ENCODE assay signal across 8 mouse cellular contexts in the genomic region with DNA sequence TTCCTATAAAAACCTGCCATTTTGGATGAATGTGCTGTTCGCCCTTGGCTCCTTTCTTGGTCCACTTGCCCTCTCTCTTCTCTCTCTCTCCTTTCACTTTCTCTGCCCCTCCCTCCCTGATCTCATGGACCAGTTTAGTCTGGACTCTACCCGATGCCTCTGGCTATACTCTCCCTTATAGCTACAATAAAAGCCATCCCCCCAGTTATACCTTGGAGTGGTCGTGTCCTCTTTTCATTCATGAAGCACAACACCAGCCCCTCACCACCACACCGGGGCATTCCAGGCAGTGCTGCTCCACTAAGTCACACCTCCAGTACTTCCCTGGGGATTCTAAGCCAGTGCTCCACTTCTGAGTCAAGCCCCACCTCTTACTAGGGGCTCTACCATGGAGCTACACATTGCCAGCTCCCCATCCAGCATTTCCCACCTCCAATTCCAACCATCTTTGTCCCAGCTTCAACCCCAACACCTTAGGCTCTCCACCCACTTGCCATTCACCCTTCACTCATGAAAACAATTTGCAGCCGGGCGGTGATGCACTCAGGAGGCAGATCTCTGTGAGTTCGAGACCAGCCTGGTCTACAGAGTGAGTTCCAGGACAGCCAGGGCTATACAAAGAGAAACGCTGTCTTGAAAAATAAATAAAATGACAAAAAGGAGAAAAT. TPM values are rescaled to one million over a fixed set of nuclear protein-coding genes. Genes with fewer than 3 reads are reported as not detected.
A peak's percentile ranks its signal among the peaks of the same experiment; 100 is the strongest.
DNase-seq lines count a peak whose midpoint lies in the region; ATAC-seq and TF ChIP-seq lines count a peak whose summit lies in the region.
"Had no signal": no experiment of that assay in that cellular context is flagged by ENCODE, and none has a peak within 500 bp of the region (broad histone marks: within the 10 kb centered on the region; RNA-seq: fewer than 3 reads in every experiment).

No protein-coding gene starts in this region.

- WGBS in lung, embryonic 14.5 days = 68% methylated on average over 8 of the region's 8 CpGs
- 73% methylated on average over 8 of the region's 8 CpGs for WGBS in forebrain, embryonic 13.5 days
- 66% methylated on average over 8 of the region's 8 CpGs for WGBS in limb, embryonic 12.5 days
- 71% methylated on average over 8 of the region's 8 CpGs for WGBS in olfactory bulb, adult 2 months

- no peak for TF ChIP-seq CTCF in lung, embryonic 14.5 days (IDR thresholded peaks at IDR 0.05; ENCODE audit: low read depth)
- no peak for TF ChIP-seq CTCF in olfactory bulb, adult 2 months (IDR thresholded peaks at IDR 0.05; ENCODE audit: insufficient read depth, low read depth, low read length)

- peaks cover 3% of the 10 kb centered on the region; the same call in 1 of the 2 replicates for H3K4me1 ChIP-seq in lung, embryonic 14.5 days (ENCODE audit: insufficient read depth)
- peaks cover 27% of the 10 kb centered on the region for H3K4me1 ChIP-seq in forebrain, embryonic 13.5 days
- peaks cover 25% of the 10 kb centered on the region for H3K4me1 ChIP-seq in limb, embryonic 12.5 days (replicated peaks)
- H3K4me1 ChIP-seq in olfactory bulb, adult 2 months (ENCODE audit: control insufficient read depth, insufficient read depth, low read length) = peaks cover 7% of the 10 kb centered on the region

- no peaks in the 10 kb centered on the region for H3K36me3 ChIP-seq in lung, embryonic 14.5 days (ENCODE audit: insufficient read depth)
- no peaks in the 10 kb centered on the region for H3K36me3 ChIP-seq in forebrain, embryonic 13.5 days (ENCODE audit: poor library complexity, severe bottlenecking)
- H3K36me3 ChIP-seq in limb, embryonic 12.5 days = no peaks in the 10 kb centered on the region

- no peaks in the 10 kb centered on the region for H3K9me3 ChIP-seq in lung, embryonic 14.5 days (ENCODE audit: low read depth, low read length)
- H3K9me3 ChIP-seq in forebrain, embryonic 13.5 days (replicated peaks) = no peaks in the 10 kb centered on the region
- H3K9me3 ChIP-seq in limb, embryonic 12.5 days = no peaks in the 10 kb centered on the region

- H3K4me2 ChIP-seq in lung, embryonic 14.5 days = peak overlapping the region; percentile 77
- peak overlapping the region; percentile 81 for H3K4me2 ChIP-seq in forebrain, embryonic 13.5 days
- H3K4me2 ChIP-seq in limb, embryonic 12.5 days = peak overlapping the region; percentile 63

- no peak for DNase-seq in lung, embryonic 14.5 days
- no peak for DNase-seq in lung, adult 18-20 months
- no peak for DNase-seq in thymus, postnatal 4 days

- TF ChIP-seq POLR2A in olfactory bulb, adult 2 months (IDR thresholded peaks at IDR 0.05; ENCODE audit: insufficient read depth, low read depth, low read length) = no peak

- H3K27ac ChIP-seq in lung, embryonic 14.5 days (ENCODE audit: low read depth) = no peak overlapping the region; the same call in 1 of the 2 replicates
- peak overlapping the region; percentile 55; the same call in 1 of the 2 replicates for H3K27ac ChIP-seq in forebrain, embryonic 13.5 days
- H3K27ac ChIP-seq in limb, embryonic 12.5 days = peak overlapping the region; percentile 88
- 0 out of 2 replicates have a peak overlapping the region, but pooled peaks have one; percentile 60 for H3K27ac ChIP-seq in olfactory bulb, adult 2 months (ENCODE audit: insufficient read depth, low read depth, low read length)

- no peak for ATAC-seq in lung, embryonic 14.5 days (ENCODE audit: insufficient read depth)
- no peak for ATAC-seq in forebrain, embryonic 13.5 days
- ATAC-seq in limb, embryonic 12.5 days (ENCODE audit: insufficient number of reproducible peaks, insufficient read depth, low FRiP score, low TSS enrichment, low read depth) = no peak
- ATAC-seq in megakaryocyte-erythroid progenitor cell, adult 5-6 weeks (replicated peaks; ENCODE audit: low FRiP score, low TSS enrichment, poor library complexity, severe bottlenecking) = no peak

- no peak overlapping the region for H3K9ac ChIP-seq in lung, embryonic 14.5 days
- no peak overlapping the region for H3K9ac ChIP-seq in forebrain, embryonic 13.5 days
- H3K9ac ChIP-seq in limb, embryonic 12.5 days (replicated peaks) = no peak overlapping the region; the same call in 1 of the 2 replicates

- peak overlapping the region; percentile 44 for H3K4me3 ChIP-seq in lung, embryonic 14.5 days (ENCODE audit: low read depth, low read length)
- H3K4me3 ChIP-seq in forebrain, embryonic 13.5 days = no peak overlapping the region
- H3K4me3 ChIP-seq in limb, embryonic 12.5 days (replicated peaks) = peak overlapping the region; percentile 42; the same call in 1 of the 2 replicates
- no peak overlapping the region for H3K4me3 ChIP-seq in olfactory bulb, adult 2 months (ENCODE audit: insufficient read depth, low read depth, low read length)

- H3K27me3 ChIP-seq in lung, embryonic 14.5 days (ENCODE audit: insufficient read depth, low read length) = no peaks in the 10 kb centered on the region
- 0 out of 2 replicates have a peak, but pooled peaks cover 5% of the 10 kb centered on the region for H3K27me3 ChIP-seq in forebrain, embryonic 13.5 days
- H3K27me3 ChIP-seq in limb, embryonic 12.5 days = no peaks in the 10 kb centered on the region

RNA-seq across cellular contexts. Expression of gene Bcat2, which starts 2.7 kb away (rescaled TPM):
- polyA plus RNA-seq in lung, embryonic 14.5 days (2014; fragmentation: Nextera tagmentation; extraction: Ambion mirVana) = 48.9 and 53.4 TPM in 2 replicates
- polyA plus RNA-seq in forebrain, embryonic 13.5 days (2015; fragmentation: Nextera tagmentation; extraction: Ambion mirVana) = 18.9 and 23.7 TPM in 2 replicates
- 50.4 and 56.5 TPM in 2 replicates for polyA plus RNA-seq in limb, embryonic 12.5 days (2016; fragmentation: Nextera tagmentation; extraction: Ambion mirVana)
- not detected in 2 replicates for polyA plus RNA-seq in olfactory bulb, adult 2 months (2012; ENCODE audit: insufficient read depth, insufficient read length, low replicate concordance, missing spikeins)
- 81.0 and 92.5 TPM in 2 replicates for total RNA-seq in megakaryocyte-erythroid progenitor cell, adult 5-6 weeks (2014; fragmentation: Nextera tagmentation)
- 23.3 and 50.0 TPM in 2 replicates for total RNA-seq in megakaryocyte-erythroid progenitor cell, adult 5-6 weeks (2017)

RNA-seq across cellular contexts. Expression of gene Hsd17b14, which starts 12.6 kb away (rescaled TPM):
- polyA plus RNA-seq in lung, embryonic 14.5 days (2014; fragmentation: Nextera tagmentation; extraction: Ambion mirVana) = 0.57 and 0.66 TPM in 2 replicates
- polyA plus RNA-seq in forebrain, embryonic 13.5 days (2015; fragmentation: Nextera tagmentation; extraction: Ambion mirVana) = 0.14 TPM in 1 of 2 replicates, not detected in the other
- polyA plus RNA-seq in limb, embryonic 12.5 days (2016; fragmentation: Nextera tagmentation; extraction: Ambion mirVana) = 0.55 and 1.1 TPM in 2 replicates
- polyA plus RNA-seq in olfactory bulb, adult 2 months (2012; ENCODE audit: insufficient read depth, insufficient read length, low replicate concordance, missing spikeins) = not detected in 2 replicates
- total RNA-seq in megakaryocyte-erythroid progenitor cell, adult 5-6 weeks (2014; fragmentation: Nextera tagmentation) = not detected in 2 replicates
- total RNA-seq in megakaryocyte-erythroid progenitor cell, adult 5-6 weeks (2017) = not detected in 2 replicates

RNA-seq across cellular contexts. Expression of gene Plekha4, which starts 41.1 kb away (rescaled TPM):
- 1.9 and 2.1 TPM in 2 replicates for polyA plus RNA-seq in lung, embryonic 14.5 days (2014; fragmentation: Nextera tagmentation; extraction: Ambion mirVana)
- polyA plus RNA-seq in forebrain, embryonic 13.5 days (2015; fragmentation: Nextera tagmentation; extraction: Ambion mirVana) = 0.28 and 0.50 TPM in 2 replicates
- 1.4 TPM in 2 replicates for polyA plus RNA-seq in limb, embryonic 12.5 days (2016; fragmentation: Nextera tagmentation; extraction: Ambion mirVana)
- polyA plus RNA-seq in olfactory bulb, adult 2 months (2012; ENCODE audit: insufficient read depth, insufficient read length, low replicate concordance, missing spikeins) = not detected in 2 replicates
- total RNA-seq in megakaryocyte-erythroid progenitor cell, adult 5-6 weeks (2014; fragmentation: Nextera tagmentation) = 0.27 TPM in 1 of 2 replicates, not detected in the other
- total RNA-seq in megakaryocyte-erythroid progenitor cell, adult 5-6 weeks (2017) = not detected in 2 replicates

RNA-seq across cellular contexts. Expression of gene Ppp1r15a, which starts 41.2 kb away (rescaled TPM):
- polyA plus RNA-seq in lung, embryonic 14.5 days (2014; fragmentation: Nextera tagmentation; extraction: Ambion mirVana) = 15.6 and 17.5 TPM in 2 replicates
- 13.5 and 15.3 TPM in 2 replicates for polyA plus RNA-seq in forebrain, embryonic 13.5 days (2015; fragmentation: Nextera tagmentation; extraction: Ambion mirVana)
- polyA plus RNA-seq in limb, embryonic 12.5 days (2016; fragmentation: Nextera tagmentation; extraction: Ambion mirVana) = 26.0 and 27.1 TPM in 2 replicates
- polyA plus RNA-seq in olfactory bulb, adult 2 months (2012; ENCODE audit: insufficient read depth, insufficient read length, low replicate concordance, missing spikeins) = not detected in 2 replicates
- total RNA-seq in megakaryocyte-erythroid progenitor cell, adult 5-6 weeks (2014; fragmentation: Nextera tagmentation) = 35.5 and 79.3 TPM in 2 replicates
- total RNA-seq in megakaryocyte-erythroid progenitor cell, adult 5-6 weeks (2017) = 161 and 186 TPM in 2 replicates

RNA-seq across cellular contexts. Expression of gene Fgf21, which starts 48.0 kb away (rescaled TPM):
- polyA plus RNA-seq in lung, embryonic 14.5 days (2014; fragmentation: Nextera tagmentation; extraction: Ambion mirVana) = not detected in 2 replicates
- polyA plus RNA-seq in forebrain, embryonic 13.5 days (2015; fragmentation: Nextera tagmentation; extraction: Ambion mirVana) = 0.19 TPM in 1 of 2 replicates, not detected in the other
- polyA plus RNA-seq in limb, embryonic 12.5 days (2016; fragmentation: Nextera tagmentation; extraction: Ambion mirVana) = not detected in 2 replicates
- polyA plus RNA-seq in olfactory bulb, adult 2 months (2012; ENCODE audit: insufficient read depth, insufficient read length, low replicate concordance, missing spikeins) = not detected in 2 replicates
- not detected in 2 replicates for total RNA-seq in megakaryocyte-erythroid progenitor cell, adult 5-6 weeks (2014; fragmentation: Nextera tagmentation)
- not detected in 2 replicates for total RNA-seq in megakaryocyte-erythroid progenitor cell, adult 5-6 weeks (2017)
- total RNA-seq: gastrocnemius, postnatal 14 days had no signal

Comparison
In these comparisons a context has a peak if more than half of its experiments do, and no peak if none do; other contexts are left out.
1. H3K4me3 ChIP-seq: peak in lung, embryonic 14.5 days (single experiment) and limb, embryonic 12.5 days (single experiment); none in forebrain, embryonic 13.5 days (single experiment) and olfactory bulb, adult 2 months (single experiment).
2. Peak in every context shown above with its lines, with median percentiles within 50 percentile points of each other: H3K4me2 ChIP-seq.